Mouse (Mus musculus) kidney, embryonic 15.5 days (tissue): ENCODE results near the gene Troap. TPM values are rescaled to one million over a fixed set of nuclear protein-coding genes. Genes with fewer than 3 reads are reported as not detected.

Source experiments
- ATAC-seq: fragments of 200-750 bp; cut with Nextera tagmentation; replicated peaks from 2 replicates; pipeline ENCODE4 v1.8.0; 2017; ENCODE audit warnings: moderate TSS enrichment; ENCODE audit not compliant: low FRiP score
- H3K27ac ChIP-seq: fragments of 300-500 bp; sonication (generic); 2 replicates; pipeline ENCODE4 v1.5.1; 2015; ENCODE audit warnings: mild to moderate bottlenecking, inconsistent platforms
- H3K27me3 ChIP-seq: fragments of 300-500 bp; sonication (generic); 2 replicates; pipeline ENCODE4 v1.6.1; 2015; ENCODE audit warnings: inconsistent platforms
- H3K36me3 ChIP-seq: fragments of 300-500 bp; sonication (generic); 2 replicates; pipeline ENCODE4 v1.6.1; 2015; ENCODE audit warnings: inconsistent platforms
- H3K4me1 ChIP-seq: fragments of 300-500 bp; sonication (generic); 2 replicates; pipeline ENCODE4 v1.6.1; 2015; ENCODE audit warnings: inconsistent platforms
- H3K4me2 ChIP-seq: fragments of 300-500 bp; sonication (generic); 2 replicates; pipeline ENCODE4 v1.6.1; 2015; ENCODE audit warnings: moderate library complexity, mild to moderate bottlenecking, inconsistent platforms
- H3K4me3 ChIP-seq: fragments of 300-500 bp; sonication (generic); replicated peaks from 2 replicates; pipeline ENCODE4 v1.5.1; 2015; ENCODE audit warnings: mild to moderate bottlenecking, inconsistent platforms
- H3K9ac ChIP-seq: fragments of 300-500 bp; sonication (generic); 2 replicates; pipeline ENCODE4 v1.6.1; 2015; ENCODE audit warnings: mild to moderate bottlenecking, inconsistent platforms
- H3K9me3 ChIP-seq: fragments of 300-500 bp; sonication (generic); replicated peaks from 2 replicates; pipeline ENCODE4 v1.6.1; 2016; ENCODE audit warnings: inconsistent platforms
- WGBS: fragments of 180-500 bp; shearing (Covaris S2); methylation state at CpG from one replicate; pipeline ENCODE4 v1.1.7; 2015; ENCODE audit warnings: mixed read lengths; 5-methylcytosine and 5-hydroxymethylcytosine counted together
- polyA plus RNA-seq: library from polyadenylated mRNA; unstranded; fragments of >200 nt; fragmentation: Nextera tagmentation; extraction: Ambion mirVana; gene quantifications from 2 replicates; pipeline ENCODE4 v1.2.1, GENCODE M21; 2015

The Troap gene
- polyA plus RNA-seq, 1 experiment from 2014 or later, result 39.4 TPM

- H3K9me3 ChIP-seq, result no peaks in the 10 kb centered on the region
- H3K4me2 ChIP-seq, result no peak overlapping the region
- peaks cover 58% of the 10 kb centered on the region for H3K36me3 ChIP-seq
- WGBS, result 93% methylated on average over 3 of the region's 3 CpGs
- no peak overlapping the region for H3K4me3 ChIP-seq
- H3K4me1 ChIP-seq, result peaks cover 46% of the 10 kb centered on the region
- H3K27me3 ChIP-seq, result peaks cover 7% of the 10 kb centered on the region
- no peak overlapping the region for H3K27ac ChIP-seq
- ATAC-seq, result no peak
- no peak overlapping the region for H3K9ac ChIP-seq
These were observed 5.4 kb downstream of the Troap start for GRCm38 (mm10) chr15:99079804-99080203.

DNA sequence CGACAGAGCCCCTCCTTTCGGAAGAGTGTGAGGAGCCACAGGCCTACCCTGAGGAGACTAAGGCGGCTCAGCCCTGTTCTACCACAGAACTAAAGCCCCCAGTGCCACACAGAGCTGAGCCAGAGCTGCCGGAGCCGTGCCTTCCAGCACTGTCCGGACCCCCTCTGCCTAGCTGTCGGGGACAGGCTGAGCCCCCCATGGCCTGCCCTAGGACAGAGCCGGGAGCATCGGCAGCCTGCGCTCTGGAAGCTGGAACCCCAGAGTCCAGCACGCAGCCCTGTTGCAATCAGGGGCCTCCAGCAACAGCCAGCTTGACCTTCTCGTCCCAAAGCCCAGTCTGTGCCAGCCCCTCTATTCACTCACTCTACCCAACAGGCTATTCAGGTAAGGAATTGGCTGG, 7.9 kb downstream of the Troap start:
- 92% methylated on average over 12 of the region's 12 CpGs for WGBS
- H3K27ac ChIP-seq, result no peak overlapping the region

GRCm38 (mm10) chr15:99082840-99083239, 8.5 kb downstream of the Troap start:
- H3K27me3 ChIP-seq, result peaks cover 38% of the 10 kb centered on the region
- no peak overlapping the region for H3K4me2 ChIP-seq
- no peak for ATAC-seq
- no peak overlapping the region for H3K9ac ChIP-seq
- no peak overlapping the region for H3K4me3 ChIP-seq
- H3K4me1 ChIP-seq, result peaks cover 28% of the 10 kb centered on the region
- peaks cover 43% of the 10 kb centered on the region for H3K36me3 ChIP-seq
- no peaks in the 10 kb centered on the region for H3K9me3 ChIP-seq
- 85% methylated on average over 16 of the region's 16 CpGs for whole genome bisulfite sequencing
- H3K27ac ChIP-seq, result no peak overlapping the region

More for the DNA sequence above, 7.9 kb downstream of the Troap start:
- Histone ChIP-seq H3K9ac (no peak overlapping the region), H3K9me3 (no peaks in the 10 kb centered on the region), H3K36me3 (peaks cover 49% of the 10 kb centered on the region), H3K4me3 (no peak overlapping the region), H3K4me2 (no peak overlapping the region), H3K27me3 (peaks cover 32% of the 10 kb centered on the region), H3K4me1 (peaks cover 28% of the 10 kb centered on the region)
- ATAC-seq, result no peak

GRCm38 (mm10) chr15:99083258-99083657, 8.9 kb downstream of the Troap start:
- no peak overlapping the region for H3K4me3 ChIP-seq
- no peak overlapping the region for H3K9ac ChIP-seq
- H3K9me3 ChIP-seq, result no peaks in the 10 kb centered on the region
- H3K27ac ChIP-seq, result no peak overlapping the region
- ATAC-seq, result no peak
- 71% methylated on average over 9 of the region's 9 CpGs for whole genome bisulfite sequencing
- H3K4me2 ChIP-seq, result no peak overlapping the region
- peaks cover 29% of the 10 kb centered on the region for H3K4me1 ChIP-seq
- peaks cover 42% of the 10 kb centered on the region for H3K27me3 ChIP-seq
- H3K36me3 ChIP-seq, result peaks cover 40% of the 10 kb centered on the region

DNA sequence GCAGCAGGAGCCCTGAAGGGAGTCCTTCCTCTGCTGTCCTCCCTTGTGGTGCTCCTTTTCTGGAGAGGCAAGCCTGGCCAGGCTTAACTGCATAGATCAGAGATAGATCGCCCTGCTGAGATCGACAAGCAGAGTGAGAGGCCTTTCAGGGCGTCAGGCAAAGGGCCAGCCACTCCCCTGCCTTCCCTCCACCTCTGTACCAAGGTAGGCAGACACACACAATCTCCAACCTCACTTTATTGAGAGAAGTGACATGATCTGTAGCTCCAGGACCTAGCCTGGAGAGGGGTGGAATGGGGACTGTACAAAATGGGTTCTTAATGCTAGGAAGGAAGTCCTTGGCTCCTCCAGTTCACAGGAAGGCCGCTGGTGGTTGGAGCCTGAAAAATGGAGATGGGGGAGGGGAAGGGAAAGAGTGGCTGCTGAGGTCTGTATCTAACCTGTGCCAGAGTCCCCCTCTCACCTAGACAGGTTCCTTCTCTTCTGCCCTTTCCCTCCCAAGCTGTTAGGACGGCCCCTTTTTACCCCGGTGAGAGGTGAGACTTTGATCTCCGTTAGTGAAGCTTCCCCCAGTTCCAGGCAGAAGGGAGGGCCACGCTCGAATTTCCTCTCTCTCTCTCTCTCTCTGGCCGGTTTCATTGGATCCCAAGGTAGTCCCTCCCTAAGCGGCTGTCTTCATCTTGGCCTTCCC, 9.6 kb downstream of the Troap start:
- Histone ChIP-seq H3K4me3 (peak overlapping the region; percentile 23; the same call in 1 of the 2 replicates), H3K9me3 (no peaks in the 10 kb centered on the region), H3K36me3 (peaks cover 34% of the 10 kb centered on the region), H3K9ac (no peak overlapping the region), H3K27ac (peak overlapping the region; percentile 20; the same call in 1 of the 2 replicates), H3K4me2 (peak overlapping the region; percentile 51), H3K27me3 (peaks cover 49% of the 10 kb centered on the region), H3K4me1 (peaks cover 32% of the 10 kb centered on the region)
- 0 out of 2 replicates have a peak, but pooled peaks have one; percentile 20 for ATAC-seq
- WGBS, result 12% methylated on average over 11 of the region's 11 CpGs

GRCm38 (mm10) chr15:99084618-99085017, 10.2 kb downstream of the Troap start:
- 14% methylated on average over 19 of the region's 19 CpGs for WGBS
- peak overlapping the region; percentile 23; the same call in 1 of the 2 replicates for H3K4me3 ChIP-seq
- H3K36me3 ChIP-seq, result peaks cover 34% of the 10 kb centered on the region
- H3K27me3 ChIP-seq, result peaks cover 55% of the 10 kb centered on the region
- ATAC-seq, result 0 out of 2 replicates have a peak, but pooled peaks have one; percentile 15
- no peak overlapping the region for H3K9ac ChIP-seq
- peaks cover 37% of the 10 kb centered on the region for H3K4me1 ChIP-seq
- 0 out of 2 replicates have a peak overlapping the region, but pooled peaks have one; percentile 14 for H3K27ac ChIP-seq
- H3K4me2 ChIP-seq, result peak overlapping the region; percentile 51
- H3K9me3 ChIP-seq, result no peaks in the 10 kb centered on the region

GRCm38 (mm10) chr15:99085997-99086396, 11.6 kb downstream of the Troap start:
- WGBS, result 80% methylated on average over 4 of the region's 4 CpGs
- Histone ChIP-seq H3K4me1 (peaks cover 42% of the 10 kb centered on the region), H3K4me3 (no peak overlapping the region)

DNA sequence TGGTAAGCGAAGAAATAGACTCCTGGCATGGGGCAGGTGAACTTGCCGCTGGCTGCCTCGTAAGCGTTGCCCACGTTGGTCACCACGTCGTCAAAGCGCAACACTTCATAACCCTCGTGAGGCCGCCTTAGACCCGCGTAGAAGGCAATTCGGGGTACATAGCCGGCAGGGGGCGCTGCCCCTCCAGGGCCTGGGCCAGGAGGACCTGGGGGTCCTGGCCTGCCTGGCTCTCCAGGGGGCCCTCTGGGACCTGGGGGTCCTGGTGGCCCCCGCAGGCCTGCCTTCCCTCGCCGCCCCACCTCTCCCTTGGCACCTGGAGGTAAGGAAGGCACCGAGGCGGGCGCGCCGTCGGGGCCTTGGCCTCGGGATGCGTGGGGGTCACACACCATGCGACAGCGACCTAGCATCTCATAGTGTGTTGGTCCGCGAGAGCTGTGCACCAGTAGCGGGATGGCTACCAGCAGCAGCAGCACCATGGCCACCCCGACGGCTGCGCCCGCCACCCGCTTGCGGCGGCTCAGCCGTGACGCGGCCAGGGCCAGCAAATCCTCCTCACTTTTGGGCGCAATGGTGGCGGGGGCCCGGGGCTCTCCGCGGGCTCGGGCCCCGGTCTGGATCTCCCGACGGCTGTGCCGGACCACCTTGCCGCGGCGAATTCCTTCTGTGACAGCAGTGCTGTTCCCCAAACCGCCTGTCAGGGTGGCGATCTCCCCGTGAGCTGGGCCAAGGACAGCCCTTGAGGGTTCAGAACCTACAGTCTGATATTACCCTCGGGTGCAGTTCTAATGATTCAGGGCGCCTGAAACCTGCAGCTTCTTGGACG, 13.1 kb downstream of the Troap start, which contains the start of gene C1ql4:
Gene C1ql4, minus strand, starts transcription at position 565 of the 823 bp plus-strand sequence.
- Histone ChIP-seq H3K9ac (no peak within 1 kb of the TSS), H3K36me3 (peaks cover 8% of the 10 kb centered on the region), H3K4me2 (peak within 1 kb of the TSS; percentile 60), H3K4me1 (peaks cover 43% of the 10 kb centered on the region), H3K9me3 (no peaks in the 10 kb centered on the region), H3K4me3 (peak within 1 kb of the TSS; percentile 34), H3K27ac (no peak within 1 kb of the TSS), H3K27me3 (peaks cover 84% of the 10 kb centered on the region)
- 6% methylated on average over 60 of the region's 60 CpGs for WGBS
- ATAC-seq, result no peak

More at GRCm38 (mm10) chr15:99085997-99086396, 11.6 kb downstream of the Troap start:
- peaks cover 69% of the 10 kb centered on the region for H3K27me3 ChIP-seq
- H3K9me3 ChIP-seq, result no peaks in the 10 kb centered on the region
- H3K36me3 ChIP-seq, result peaks cover 22% of the 10 kb centered on the region
- no peak overlapping the region for H3K9ac ChIP-seq
- no peak overlapping the region for H3K27ac ChIP-seq
- ATAC-seq, result no peak
- H3K4me2 ChIP-seq, result no peak overlapping the region

GRCm38 (mm10) chr15:99088292-99088691, 13.9 kb downstream of the Troap start:
- no peak overlapping the region for H3K27ac ChIP-seq
- peaks cover 50% of the 10 kb centered on the region for H3K4me1 ChIP-seq
- peaks cover 92% of the 10 kb centered on the region for H3K27me3 ChIP-seq
- peak overlapping the region; percentile 34 for H3K4me3 ChIP-seq
- H3K4me2 ChIP-seq, result peak overlapping the region; percentile 60
- H3K9me3 ChIP-seq, result no peaks in the 10 kb centered on the region
- ATAC-seq, result peak; percentile 52
- 0% methylated on average over 23 of the region's 27 CpGs for WGBS
- H3K36me3 ChIP-seq, result no peaks in the 10 kb centered on the region
- no peak overlapping the region for H3K9ac ChIP-seq

- Histone ChIP-seq H3K36me3 (no peaks in the 10 kb centered on the region), H3K4me3 (peak overlapping the region; percentile 34), H3K9me3 (no peaks in the 10 kb centered on the region), H3K4me2 (peak overlapping the region; percentile 60), H3K4me1 (peaks cover 52% of the 10 kb centered on the region), H3K9ac (no peak overlapping the region), H3K27me3 (peaks cover 99% of the 10 kb centered on the region), H3K27ac (no peak overlapping the region)
- 6% methylated on average over 14 of the region's 14 CpGs for WGBS
- ATAC-seq, result 0 out of 2 replicates have a peak, but pooled peaks have one; percentile 7
These were observed 14.7 kb downstream of the Troap start for GRCm38 (mm10) chr15:99089069-99089468.

- peak within 1 kb of the TSS; percentile 43 for H3K9ac ChIP-seq
- peak within 1 kb of the TSS; percentile 50 for H3K4me3 ChIP-seq
- no peak for ATAC-seq
- H3K27ac ChIP-seq, result peak within 1 kb of the TSS; percentile 87
- H3K4me1 ChIP-seq, result peaks cover 73% of the 10 kb centered on the region
- WGBS, result 37% methylated on average over 8 of the region's 8 CpGs
- H3K9me3 ChIP-seq, result no peaks in the 10 kb centered on the region
- H3K27me3 ChIP-seq, result peaks cover 96% of the 10 kb centered on the region
- peak within 1 kb of the TSS; percentile 93 for H3K4me2 ChIP-seq
- H3K36me3 ChIP-seq, result no peaks in the 10 kb centered on the region
These were observed 18.5 kb downstream of the Troap start, which contains the start of gene Dnajc22 for GRCm38 (mm10) chr15:99092870-99093269. TSS of gene Dnajc22 (plus strand) at chr15:99093170.
